Mouse (Mus musculus) stomach, postnatal 0 days (tissue): ENCODE measurements around the gene Klrk1. TPM values are rescaled to one million over a fixed set of nuclear protein-coding genes. Genes with fewer than 3 reads are reported as not detected.

Experiments
- ATAC-seq: fragments of 200-750 bp; cut with Nextera tagmentation; 2 replicates; pipeline ENCODE4 v1.8.0; 2017; ENCODE audit not compliant: low FRiP score, low TSS enrichment
- DNase-seq: peaks from one replicate; pipeline ENCODE4 v3.0.0-alpha.2; 2016; ENCODE audit warnings: low spot score
- H3K27ac ChIP-seq: fragments of 300-500 bp; sonication (generic); replicated peaks from 2 replicates; pipeline ENCODE4 v1.5.1; 2014; ENCODE audit warnings: mild to moderate bottlenecking, control low read depth
- H3K27me3 ChIP-seq: fragments of 300-500 bp; sonication (generic); 2 replicates; pipeline ENCODE4 v1.6.1; 2014; ENCODE audit warnings: low read length; ENCODE audit not compliant: control insufficient read depth, insufficient read depth
- H3K36me3 ChIP-seq: fragments of 300-500 bp; sonication (generic); 2 replicates; pipeline ENCODE4 v1.6.1; 2014; ENCODE audit warnings: low read length, mixed read lengths; ENCODE audit not compliant: control insufficient read depth, insufficient read depth
- H3K4me1 ChIP-seq: fragments of 300-500 bp; sonication (generic); replicated peaks from 2 replicates; pipeline ENCODE4 v1.6.1; 2014; ENCODE audit warnings: antibody characterized with exemption; ENCODE audit not compliant: control insufficient read depth, insufficient read depth
- H3K4me2 ChIP-seq: fragments of 300-500 bp; sonication (generic); replicated peaks from 2 replicates; pipeline ENCODE4 v1.6.1; 2014; ENCODE audit warnings: low read depth, mild to moderate bottlenecking, control low read depth, moderate library complexity
- H3K4me3 ChIP-seq: fragments of 300-500 bp; sonication (generic); 2 replicates; pipeline ENCODE4 v1.5.1; 2014; ENCODE audit warnings: low read depth, low read length, control low read depth
- H3K9ac ChIP-seq: fragments of 300-500 bp; sonication (generic); 2 replicates; pipeline ENCODE4 v1.6.1; 2014; ENCODE audit warnings: mild to moderate bottlenecking, low read length, control low read depth, mixed read lengths
- H3K9me3 ChIP-seq: fragments of 300-500 bp; sonication (generic); 2 replicates; pipeline ENCODE4 v1.6.1; 2016; ENCODE audit warnings: low read length; ENCODE audit not compliant: control insufficient read depth
- CTCF ChIP-seq: IDR thresholded peaks from 2 replicates; pipeline ENCODE4 v1.5.1; 2016; ENCODE audit warnings: antibody characterized with exemption, low read depth, mild to moderate bottlenecking, moderate library complexity
- EP300 ChIP-seq: optimal IDR thresholded peaks from 2 replicates; pipeline ENCODE3; 2016; ENCODE audit warnings: antibody characterized with exemption
- WGBS: fragments of 180-500 bp; shearing (Covaris S2); extraction: QIAGEN DNeasy Blood & Tissue Kit; methylation state at CpG from one replicate; pipeline ENCODE4 v1.1.7; 2014; 5-methylcytosine and 5-hydroxymethylcytosine counted together
- polyA plus RNA-seq: library from polyadenylated mRNA; unstranded; fragments of >200 nt; fragmentation: Nextera tagmentation; extraction: Ambion mirVana; gene quantifications from 2 replicates; pipeline ENCODE4 v1.2.1, GENCODE M21; 2015

Klrk1 gene
- polyA plus RNA-seq, 1 experiment from 2014 or later = 0.21 TPM

DNA sequence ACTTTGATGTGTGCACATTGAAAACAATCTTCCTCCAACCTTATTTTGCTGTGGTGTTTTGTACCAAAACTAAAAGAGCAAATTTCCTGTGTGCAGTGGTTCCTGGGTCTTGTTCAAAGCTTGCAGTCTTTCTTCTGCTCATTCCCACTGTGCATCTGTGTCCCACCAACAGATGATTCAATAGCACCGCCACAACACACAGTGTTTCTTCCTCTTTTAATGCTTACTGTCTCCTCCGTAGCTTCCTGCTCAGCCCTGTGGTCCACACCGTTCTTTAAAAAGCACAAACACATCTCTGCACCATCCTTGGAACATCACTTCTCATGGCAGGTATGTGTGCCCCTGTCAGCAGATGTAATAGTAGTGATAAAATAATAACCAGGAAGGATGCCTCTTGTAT lies 32.2 kb downstream of the Klrk1 start, which contains the start of gene Klrd1:
TSS of gene Klrd1 (plus strand) at position 275 of the 400 bp plus-strand sequence.
- Histone ChIP-seq H3K4me2 (no peak within 1 kb of the TSS), H3K36me3 (no peaks in the 10 kb centered on the region), H3K4me3 (no peak within 1 kb of the TSS), H3K27me3 (no peaks in the 10 kb centered on the region), H3K27ac (no peak within 1 kb of the TSS), H3K9me3 (no peaks in the 10 kb centered on the region), H3K9ac (no peak within 1 kb of the TSS), H3K4me1 (no peaks in the 10 kb centered on the region)
- DNase-seq (no peak), ATAC-seq (no peak)
- no peak for TF ChIP-seq EP300
- TF ChIP-seq CTCF = no peak
- 74% methylated on average over 3 of the region's 3 CpGs for WGBS

DNA sequence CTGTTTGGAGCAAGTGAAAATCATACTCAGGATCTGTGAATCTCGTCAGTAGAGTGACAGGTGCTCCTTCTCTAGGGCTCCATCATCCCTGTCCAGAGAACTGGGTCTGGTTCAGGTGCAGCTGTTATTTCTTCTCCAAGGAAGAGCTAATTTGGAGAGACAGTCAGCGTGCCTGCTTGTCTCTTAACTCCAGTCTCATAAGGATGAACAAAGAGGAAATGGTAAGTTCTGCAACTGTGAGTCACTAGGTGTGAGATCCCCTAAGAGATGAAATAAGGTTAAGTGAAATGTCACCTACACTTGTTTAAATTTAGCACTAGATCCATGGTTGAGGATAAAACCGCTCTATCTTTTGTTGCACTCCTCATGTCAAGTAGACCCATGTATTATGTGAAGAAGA lies 40.6 kb downstream of the Klrk1 start:
- H3K27me3 ChIP-seq = no peaks in the 10 kb centered on the region
- ATAC-seq (no peak), DNase-seq (no peak)
- no peak overlapping the region for H3K4me2 ChIP-seq
- H3K4me1 ChIP-seq = no peaks in the 10 kb centered on the region
- H3K27ac ChIP-seq = no peak overlapping the region
- H3K36me3 ChIP-seq = no peaks in the 10 kb centered on the region
- 81% methylated on average over 3 of the region's 3 CpGs for WGBS
- TF ChIP-seq EP300 (no peak), CTCF (no peak)
- H3K9me3 ChIP-seq = no peaks in the 10 kb centered on the region
- no peak overlapping the region for H3K4me3 ChIP-seq
- no peak overlapping the region for H3K9ac ChIP-seq

DNA sequence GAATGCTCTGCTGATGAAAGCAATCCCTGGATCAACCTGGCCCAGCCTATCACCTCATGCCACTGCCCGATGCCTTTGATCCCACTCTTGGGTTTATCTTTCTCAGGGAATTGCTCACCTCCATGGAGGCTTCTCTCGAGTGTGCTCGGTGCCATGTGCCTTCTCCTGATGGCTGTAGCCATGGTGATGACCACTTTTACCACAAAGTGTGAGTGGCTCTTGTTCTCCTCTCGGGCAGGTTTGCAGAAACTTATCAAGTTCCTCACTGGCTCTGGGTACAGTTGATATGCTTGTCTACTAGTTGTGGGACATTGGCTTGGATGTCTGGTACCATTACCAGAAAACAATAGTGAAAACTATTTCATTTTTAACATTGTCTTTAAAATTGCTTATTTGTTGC lies 41.8 kb downstream of the Klrk1 start:
- Histone ChIP-seq H3K9ac (no peak overlapping the region), H3K27ac (no peak overlapping the region), H3K9me3 (no peaks in the 10 kb centered on the region), H3K4me2 (no peak overlapping the region), H3K36me3 (no peaks in the 10 kb centered on the region), H3K4me3 (no peak overlapping the region), H3K27me3 (no peaks in the 10 kb centered on the region), H3K4me1 (no peaks in the 10 kb centered on the region)
- ATAC-seq = no peak
- DNase-seq = no peak
- WGBS = 69% methylated on average over 4 of the region's 4 CpGs
- no peak for TF ChIP-seq EP300
- no peak for TF ChIP-seq CTCF

DNA sequence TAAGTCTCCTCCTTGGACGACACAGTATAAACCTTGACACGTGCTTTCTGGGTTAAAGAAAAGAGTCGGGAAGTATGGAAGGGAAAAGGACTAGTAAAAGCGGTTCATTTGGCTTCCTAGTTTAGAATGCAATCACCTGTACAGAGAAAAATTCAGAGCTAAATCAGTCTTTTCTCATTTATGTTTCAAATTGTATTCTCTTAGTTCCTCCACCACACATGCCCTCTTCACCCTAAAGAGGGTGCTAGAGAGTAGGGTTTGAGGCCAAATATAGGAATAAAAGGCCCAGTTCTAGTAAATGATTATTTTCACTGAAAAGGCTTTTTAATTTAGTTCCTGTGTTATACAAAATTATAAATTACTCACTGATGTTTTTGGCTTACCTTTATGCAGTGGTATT lies 42.4 kb downstream of the Klrk1 start:
- Histone ChIP-seq H3K36me3 (no peaks in the 10 kb centered on the region), H3K4me1 (no peaks in the 10 kb centered on the region), H3K9ac (no peak overlapping the region), H3K27ac (no peak overlapping the region), H3K4me2 (no peak overlapping the region), H3K4me3 (no peak overlapping the region), H3K27me3 (no peaks in the 10 kb centered on the region), H3K9me3 (no peaks in the 10 kb centered on the region)
- TF ChIP-seq CTCF = peak; percentile 65
- no peak for TF ChIP-seq EP300
- WGBS = 59% methylated on average over 4 of the region's 4 CpGs
- ATAC-seq (no peak), DNase-seq (no peak)

DNA sequence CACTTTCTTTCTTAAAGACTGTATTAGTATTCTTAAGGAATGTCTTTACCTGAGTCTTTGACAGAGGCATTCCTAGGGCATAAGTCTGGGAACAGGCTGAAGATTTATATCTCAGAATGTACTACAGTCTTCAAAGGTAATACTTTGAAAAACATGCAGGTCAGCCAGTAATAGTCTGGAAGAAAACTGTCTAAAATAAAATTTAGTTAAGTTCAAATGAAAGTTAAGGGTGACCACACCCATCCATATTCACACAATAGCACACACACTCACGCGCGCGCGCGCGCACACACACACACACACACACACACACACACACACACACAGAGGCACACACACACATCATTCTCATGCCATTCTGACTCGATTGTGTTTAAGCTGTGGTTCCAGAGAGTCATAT lies 46.1 kb downstream of the Klrk1 start, which contains the start of gene Klre1:
TSS of gene Klre1 (plus strand) at position 301 of the 400 bp plus-strand sequence.
- Histone ChIP-seq H3K4me3 (no peak within 1 kb of the TSS), H3K9ac (no peak within 1 kb of the TSS), H3K27ac (no peak within 1 kb of the TSS), H3K27me3 (no peaks in the 10 kb centered on the region), H3K36me3 (no peaks in the 10 kb centered on the region), H3K4me1 (no peaks in the 10 kb centered on the region), H3K4me2 (no peak within 1 kb of the TSS), H3K9me3 (no peaks in the 10 kb centered on the region)
- ATAC-seq (no peak), DNase-seq (no peak)
- TF ChIP-seq CTCF = no peak
- 90% methylated on average over 8 of the region's 8 CpGs for WGBS

DNA sequence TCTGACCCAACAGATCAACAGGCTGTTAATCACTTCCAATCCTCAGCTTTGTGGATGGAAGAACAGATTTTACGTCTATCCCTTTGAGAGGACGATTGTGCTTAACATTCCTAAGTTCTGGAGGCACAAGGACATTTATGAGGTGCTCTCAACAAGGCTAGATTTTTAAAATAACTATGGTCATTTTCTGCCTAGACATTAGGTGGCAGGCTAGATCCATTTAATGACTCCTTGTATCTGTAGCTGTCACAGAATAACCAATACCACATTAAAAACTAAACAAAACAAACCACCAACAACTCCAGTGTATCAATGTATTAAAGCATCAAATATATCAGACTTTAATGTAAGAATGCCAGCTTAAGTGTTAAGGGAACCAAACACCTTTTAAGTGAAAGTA lies 48.3 kb downstream of the Klrk1 start:
- Histone ChIP-seq H3K36me3 (no peaks in the 10 kb centered on the region), H3K4me1 (no peaks in the 10 kb centered on the region), H3K4me3 (no peak overlapping the region), H3K4me2 (no peak overlapping the region), H3K9ac (no peak overlapping the region), H3K9me3 (no peaks in the 10 kb centered on the region), H3K27me3 (no peaks in the 10 kb centered on the region), H3K27ac (no peak overlapping the region)
- WGBS = 24% methylated on average over 2 of the region's 2 CpGs
- ATAC-seq (no peak), DNase-seq (no peak)
- TF ChIP-seq CTCF (peak; percentile 62), EP300 (no peak)

DNA sequence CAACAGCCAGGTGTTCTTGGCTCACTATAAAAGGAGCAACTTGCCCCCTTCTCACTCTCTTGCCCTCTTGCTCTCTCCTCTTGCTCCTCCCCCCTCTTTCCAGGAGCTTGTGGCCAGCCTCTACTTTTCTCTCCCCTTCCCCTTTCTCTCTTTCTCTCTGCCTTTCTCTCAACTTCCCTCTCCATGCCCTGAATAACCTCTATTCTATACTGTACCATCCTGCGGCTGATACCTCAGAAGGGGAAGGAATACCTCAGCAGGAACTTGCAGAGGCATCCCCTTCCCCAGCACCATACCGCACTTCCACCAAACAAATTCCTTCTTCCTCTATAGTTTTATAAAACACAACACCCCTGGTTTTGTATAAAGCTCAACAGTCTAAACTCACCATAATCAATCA lies 58.4 kb downstream of the Klrk1 start:
- WGBS = 83% methylated on average over 2 of the region's 2 CpGs
- Histone ChIP-seq H3K36me3 (no peaks in the 10 kb centered on the region), H3K27ac (no peak overlapping the region), H3K4me2 (no peak overlapping the region), H3K4me3 (no peak overlapping the region), H3K4me1 (no peaks in the 10 kb centered on the region), H3K9me3 (no peaks in the 10 kb centered on the region), H3K27me3 (no peaks in the 10 kb centered on the region), H3K9ac (no peak overlapping the region)
- no peak for ATAC-seq
- DNase-seq = no peak
- TF ChIP-seq EP300 = no peak
- TF ChIP-seq CTCF = no peak

Other genes with a start within 250 kb of the Klrk1 start
- 0.07 TPM in 1 of 2 replicates, not detected in the other for gene Clec12b, start 238.0 kb downstream of the Klrk1 start, polyA plus RNA-seq
- 0.08 and 0.18 TPM in 2 replicates for gene Clec1b, start 226.6 kb downstream of the Klrk1 start, polyA plus RNA-seq
- gene Clec9a, start 215.0 kb downstream of the Klrk1 start, polyA plus RNA-seq = 0.05 and 0.08 TPM in 2 replicates
- 0.85 and 1.2 TPM in 2 replicates for gene Clec1a, start 171.9 kb downstream of the Klrk1 start, polyA plus RNA-seq
- gene Olr1, start 116.7 kb downstream of the Klrk1 start, polyA plus RNA-seq = 0.08 and 0.22 TPM in 2 replicates
- 0.04 and 0.11 TPM in 2 replicates for gene Tmem52b, start 111.3 kb downstream of the Klrk1 start, polyA plus RNA-seq
- gene Gabarapl1, start 90.7 kb downstream of the Klrk1 start, polyA plus RNA-seq = 45.7 and 46.8 TPM in 2 replicates
- not detected in 2 replicates for gene Klre1, start 46.0 kb downstream of the Klrk1 start, polyA plus RNA-seq
- 0.27 and 0.53 TPM in 2 replicates for gene Klrd1, start 32.1 kb downstream of the Klrk1 start, polyA plus RNA-seq
- not detected in 2 replicates for gene Klrc3, start 19.5 kb upstream of the Klrk1 start, polyA plus RNA-seq
- not detected in 2 replicates for gene Klrc2, start 36.8 kb upstream of the Klrk1 start, polyA plus RNA-seq
- 0.08 and 0.19 TPM in 2 replicates for gene Klrc1, start 55.1 kb upstream of the Klrk1 start, polyA plus RNA-seq
- not detected in 2 replicates for gene Klri1, start 93.3 kb upstream of the Klrk1 start, polyA plus RNA-seq
- gene Klri2, start 116.6 kb upstream of the Klrk1 start, polyA plus RNA-seq = not detected in 2 replicates
- gene Gm156, start 160.4 kb upstream of the Klrk1 start, polyA plus RNA-seq = not detected in 2 replicates
- not detected in 2 replicates for gene Gm17631, start 238.8 kb upstream of the Klrk1 start, polyA plus RNA-seq